Mouse (Mus musculus) kidney, adult 11 months (tissue): ENCODE data around the gene Olfr389.

Experiments
- DNase-seq: peaks from one replicate; pipeline ENCODE4 v3.0.0; 2022

The Olfr389 gene

GRCm38 (mm10) chr11:73780613-73781012, at the start of gene Olfr389:
TSS of gene Olfr389 (minus strand) at chr11:73780713.
- no peak for DNase-seq

- no peak for DNase-seq
These were observed 36.4 kb upstream of the Olfr389 start, which contains the start of gene Olfr392 for GRCm38 (mm10) chr11:73816949-73817348. TSS of gene Olfr392 (minus strand) at chr11:73817049.

- DNase-seq, result no peak
These were observed 22.4 kb upstream of the Olfr389 start, which contains the start of gene Olfr391-ps for GRCm38 (mm10) chr11:73802952-73803351. TSS of gene Olfr391-ps (minus strand) at chr11:73803052.

GRCm38 (mm10) chr11:73782664-73783063, 2.2 kb upstream of the Olfr389 start, which contains the start of gene Olfr390:
TSS of gene Olfr390 (plus strand) at chr11:73782964.
- DNase-seq, result no peak

- no peak for DNase-seq
These were observed 21.4 kb downstream of the Olfr389 start for GRCm38 (mm10) chr11:73759115-73759514.
